Mouse (Mus musculus) lung, postnatal 0 days (tissue): Measurements from ENCODE around the gene Tuba3b.

Experiments used
- CTCF ChIP-seq: IDR thresholded peaks from 2 replicates; pipeline ENCODE4 v1.5.1; 2016; ENCODE audit warnings: antibody characterized with exemption, mild to moderate bottlenecking
- EP300 ChIP-seq: IDR thresholded peaks from 2 replicates; pipeline ENCODE4 v1.6.1; 2016; ENCODE audit warnings: antibody characterized with exemption, mild to moderate bottlenecking, control low read depth

DNA sequence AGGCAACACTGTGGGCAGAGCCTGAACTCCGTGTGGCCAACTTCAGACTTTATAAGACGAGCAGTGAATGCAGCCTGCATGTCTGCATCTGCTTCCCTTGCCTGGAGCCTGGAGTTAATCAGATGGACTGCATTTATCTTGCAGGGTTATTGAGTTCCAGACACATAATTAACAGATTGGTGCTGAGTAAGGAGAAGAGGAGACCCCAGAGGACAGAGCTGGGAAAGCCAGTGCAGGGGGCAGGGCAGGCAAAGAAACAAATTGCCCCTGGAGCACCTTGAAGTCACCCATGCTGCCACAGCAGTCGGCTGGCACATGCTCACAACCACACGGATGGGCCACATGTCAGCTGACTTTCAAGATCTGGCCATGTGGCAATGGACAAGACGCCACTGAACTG lies 48.7 kb downstream of the Tuba3b start:
- TF ChIP-seq EP300 (no peak), CTCF (no peak)
